Comparison of ENCODE assay signal across 8 mouse cellular contexts in the genomic region with DNA sequence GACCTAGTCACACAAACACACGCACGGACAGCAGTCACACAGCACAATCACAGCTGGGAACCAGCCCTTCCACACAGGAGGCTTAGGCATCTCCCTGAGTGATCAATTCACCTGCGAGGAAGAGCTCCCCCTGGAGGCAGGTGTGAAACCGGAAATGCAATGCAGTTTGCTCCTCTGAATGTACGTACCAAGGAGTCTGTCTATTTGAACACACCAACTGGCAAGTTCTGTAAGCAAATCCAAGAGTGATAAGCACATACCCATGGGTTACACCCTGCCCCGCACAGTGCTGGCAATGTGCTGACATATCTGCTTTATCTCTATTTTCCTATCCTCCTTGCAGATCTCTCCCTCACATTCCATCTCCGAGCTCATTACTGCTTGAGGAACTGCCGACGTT. TPM values are rescaled to one million over a fixed set of nuclear protein-coding genes. Genes with fewer than 3 reads are reported as not detected.
DNase-seq lines count a peak whose midpoint lies in the region; TF ChIP-seq lines count a peak whose summit lies in the region.

No protein-coding gene starts in this region.

- peak; percentile 52 for DNase-seq in gastrocnemius, adult 2 months
- no peak for DNase-seq in gastrocnemius, postnatal 14 days
- peak; percentile 48 for DNase-seq in adrenal gland, postnatal 14 days
- peak; percentile 59 for DNase-seq in kidney, adult 18-20 months
- peak; percentile 80 for DNase-seq in lung, postnatal 36 days
- DNase-seq in thymus, postnatal 25 days = peak; percentile 59
- DNase-seq in embryo, embryonic 10.5 days (ENCODE audit: low spot score) = no peak
- DNase-seq in midbrain, embryonic 10.5 days (ENCODE audit: low spot score) = no peak

- TF ChIP-seq CTCF in gastrocnemius, adult 2 months (IDR thresholded peaks at IDR 0.05) = peak; percentile 66

- 92% methylated on average over 9 of the region's 9 CpGs for WGBS in midbrain, embryonic 10.5 days

- H3K27me3 ChIP-seq in midbrain, embryonic 10.5 days (ENCODE audit: low read depth, poor library complexity, severe bottlenecking) = no peaks in the 10 kb centered on the region

- intact Hi-C loops in gastrocnemius, adult 2 months (cut with DNase I) = loop anchor here (5.0 kb wide), 1 partner anchor 108 kb away; no protein-coding TSS in a partner anchor
- intact Hi-C loops in gastrocnemius, postnatal 14 days (cut with DNase I; ENCODE audit: low total_unique reads) = no loop called here

- no peaks in the 10 kb centered on the region for H3K36me3 ChIP-seq in midbrain, embryonic 10.5 days

- no peaks in the 10 kb centered on the region for H3K9me3 ChIP-seq in midbrain, embryonic 10.5 days (replicated peaks)

- peak overlapping the region; percentile 52 for H3K4me3 ChIP-seq in gastrocnemius, adult 2 months
- no peak overlapping the region for H3K4me3 ChIP-seq in midbrain, embryonic 10.5 days

- peaks cover 28% of the 10 kb centered on the region for H3K4me1 ChIP-seq in midbrain, embryonic 10.5 days

- H3K27ac ChIP-seq in gastrocnemius, adult 2 months = peak overlapping the region; percentile 88
- H3K27ac ChIP-seq in midbrain, embryonic 10.5 days (replicated peaks) = no peak overlapping the region

RNA-seq across cellular contexts. Expression of gene St3gal6, which starts 9.5 kb away (rescaled TPM):
- total RNA-seq in gastrocnemius, adult 2 months (2021) = 100 to 1,000 TPM; 140 to 170 TPM
- 10 to 100 TPM; 45.5 to 50.0 TPM for total RNA-seq in gastrocnemius, postnatal 14 days (2021)
- 21.9 and 35.0 TPM in 2 replicates for total RNA-seq in adrenal gland, postnatal 14 days (2021)
- polyA plus RNA-seq in midbrain, embryonic 10.5 days (2016; fragmentation: Nextera tagmentation; extraction: Ambion mirVana) = 9.3 and 12.5 TPM in 2 replicates

Comparison
In these comparisons a context has a peak if more than half of its experiments do, and no peak if none do; other contexts are left out.
1. DNase-seq: peak in gastrocnemius, adult 2 months (single experiment), adrenal gland, postnatal 14 days (single experiment), kidney, adult 18-20 months (single experiment), lung, postnatal 36 days (single experiment) and thymus, postnatal 25 days (single experiment); none in gastrocnemius, postnatal 14 days (single experiment), embryo, embryonic 10.5 days (single experiment) and midbrain, embryonic 10.5 days (single experiment).